Mouse (Mus musculus) urinary bladder, adult 2 months (tissue): ENCODE measurements at regions not wholly inside any gene's neighbourhood (a gene's known extent, or its start where the extent isn't known, plus 50 kb on each side); places are given as distances from the start of the nearest gene placed in this dataset.

Source experiments
- DNase-seq: peaks from one replicate; pipeline ENCODE4 v3.0.0; 2022; ENCODE audit warnings: low spot score

DNA sequence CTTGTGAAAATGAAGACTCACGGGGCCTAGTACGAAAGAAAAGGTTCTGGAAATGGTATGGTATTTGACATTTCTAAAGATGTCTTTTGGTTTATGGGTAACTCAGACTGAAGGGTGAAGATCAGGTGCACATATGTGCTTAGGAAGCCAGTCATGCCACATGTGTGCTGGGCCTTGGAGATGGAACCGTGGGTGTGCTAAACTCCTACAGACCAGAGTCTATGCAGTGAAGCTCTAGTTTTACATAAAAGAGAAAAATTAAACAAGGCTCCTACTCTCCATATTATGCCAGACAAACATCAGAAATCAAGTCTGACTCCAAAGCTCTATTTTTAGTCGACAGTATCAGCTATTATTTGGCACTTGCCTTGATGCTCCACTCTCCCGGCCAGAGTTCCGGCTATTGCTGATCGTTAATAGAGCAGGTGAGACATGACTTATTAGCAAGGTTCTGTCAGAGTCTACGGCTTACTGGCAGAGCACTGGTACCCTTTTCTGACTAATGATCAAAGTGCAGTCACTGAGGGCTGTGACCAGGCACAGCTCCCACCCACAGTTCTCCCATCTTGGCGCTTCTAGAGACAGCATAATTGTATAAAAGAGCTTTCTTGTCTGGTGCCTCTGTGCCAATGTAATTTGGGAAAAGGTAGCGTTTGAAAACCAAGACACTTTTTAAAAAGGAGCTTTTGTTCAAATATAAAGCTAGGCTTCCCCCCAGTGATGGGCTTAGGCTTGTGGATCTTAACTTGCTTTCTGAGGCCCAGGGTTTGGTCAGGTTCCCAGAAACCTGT lies 119.2 kb upstream of the Ccdc122 start:
- DNase-seq, result no peak

DNA sequence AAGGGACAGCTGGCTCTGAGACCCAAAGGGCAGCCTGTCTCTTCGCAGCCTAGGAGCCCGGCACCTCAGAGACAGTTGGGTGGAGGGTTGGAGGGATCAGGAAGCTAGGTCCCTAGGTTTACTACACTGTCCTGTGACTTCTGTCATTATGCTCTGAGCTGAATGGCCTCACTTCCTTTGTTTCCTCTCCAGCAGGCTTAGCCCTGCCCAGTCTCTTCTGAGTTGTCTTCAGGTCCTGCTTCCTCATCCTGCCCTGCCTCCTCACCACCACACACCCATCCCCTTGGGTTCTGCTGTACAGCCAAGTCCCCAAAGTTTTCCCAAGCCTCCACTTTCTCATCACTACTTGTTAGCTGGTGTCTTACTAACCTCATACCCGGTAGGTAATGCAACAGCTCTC lies 122.7 kb upstream of the Ccdc122 start:
- no peak for DNase-seq

DNA sequence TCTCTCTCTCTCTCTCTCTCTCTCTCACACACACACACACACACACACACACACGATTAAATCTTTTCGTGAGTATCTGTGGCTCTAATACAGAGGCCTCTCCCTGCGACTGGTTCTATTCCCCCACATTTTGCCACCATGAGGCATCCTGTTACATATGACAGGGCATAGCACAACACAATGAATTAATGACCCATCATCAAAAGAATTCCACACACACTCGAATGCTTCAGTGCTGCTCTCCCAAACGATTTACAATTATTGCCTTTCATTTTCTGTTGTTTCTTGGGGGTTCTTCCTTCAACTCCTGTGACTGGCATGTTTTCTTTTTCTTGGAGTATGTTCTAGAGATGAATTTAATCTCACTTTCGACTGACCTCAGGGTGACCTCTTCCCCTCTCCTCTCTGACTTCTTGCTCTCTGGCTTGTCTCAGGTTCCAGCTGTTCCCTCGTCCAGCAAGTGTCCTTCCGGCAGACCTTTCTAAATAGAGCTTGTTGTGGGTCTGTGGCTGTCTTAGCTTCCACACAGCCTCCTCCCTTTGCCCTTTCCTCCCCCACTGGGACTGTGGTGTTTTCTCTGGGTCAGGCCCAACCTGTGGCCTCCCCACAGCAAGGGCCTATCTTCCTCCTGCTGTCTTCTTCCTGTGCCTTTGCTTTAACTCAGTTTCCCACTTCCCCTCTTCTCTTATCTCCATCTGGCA lies 124.1 kb upstream of the Ccdc122 start:
- no peak for DNase-seq

DNA sequence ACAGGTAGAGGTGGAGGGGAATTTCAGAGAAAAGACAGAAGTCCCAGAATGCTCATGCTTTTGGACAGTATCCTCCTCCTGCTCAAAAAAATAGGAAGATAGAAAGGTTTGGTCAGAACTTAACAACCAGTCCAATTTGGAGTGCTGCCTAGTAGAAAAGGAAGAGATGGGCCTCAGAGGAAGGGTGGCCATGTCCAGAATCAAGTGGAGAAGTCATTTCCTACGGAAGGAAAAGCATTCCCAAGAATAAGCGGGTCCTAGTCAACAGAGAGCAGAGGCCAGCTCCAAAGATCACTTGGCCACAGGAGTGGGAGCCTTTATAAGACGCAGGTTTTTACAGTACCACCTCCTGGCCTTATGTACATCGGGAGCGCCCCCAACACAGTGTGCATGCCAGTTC lies 125.3 kb upstream of the Ccdc122 start:
- DNase-seq, result no peak

DNA sequence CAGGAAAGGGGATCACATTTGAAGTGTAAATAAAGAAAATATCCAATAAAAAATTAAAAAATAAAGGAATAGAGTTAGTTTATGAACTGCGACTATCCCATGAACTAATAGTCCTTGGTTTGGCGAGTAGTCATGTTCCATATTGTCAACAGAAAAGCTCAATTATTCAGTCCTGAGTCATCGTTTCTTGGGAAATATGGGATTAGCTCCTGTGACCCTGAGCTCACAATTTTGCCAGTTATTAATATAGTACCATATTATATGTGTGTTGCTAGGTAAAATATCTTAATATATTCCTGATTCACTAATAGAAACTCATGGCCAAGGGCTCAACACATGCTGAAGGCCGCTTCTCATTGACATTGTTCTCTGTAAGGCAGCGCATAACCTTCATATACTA lies 126.4 kb upstream of the Ccdc122 start:
- DNase-seq, result no peak

DNA sequence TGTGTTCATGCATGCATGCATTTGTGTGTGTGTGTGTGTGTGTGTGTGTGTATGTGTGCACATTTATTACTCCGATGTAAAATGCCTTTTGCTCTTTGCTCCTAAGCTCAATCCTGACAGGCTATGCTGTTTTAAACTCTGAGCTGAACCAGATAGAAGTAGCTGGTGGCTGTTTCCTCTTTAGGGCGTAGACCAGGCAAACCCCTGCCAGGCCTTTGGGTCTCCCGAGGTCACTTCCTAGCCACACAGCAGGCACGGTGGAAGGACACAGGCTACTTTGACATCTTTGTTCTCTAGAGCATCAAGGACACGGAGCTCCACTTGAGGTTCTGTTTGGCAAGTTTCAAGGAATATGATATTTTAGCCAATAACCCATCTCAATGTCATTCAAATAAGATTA lies 128.6 kb upstream of the Ccdc122 start:
- no peak for DNase-seq

- no peak for DNase-seq
Measured at GRCm38 (mm10) chr14:76902962-76903757, 133.4 kb upstream of the Ccdc122 start.

DNA sequence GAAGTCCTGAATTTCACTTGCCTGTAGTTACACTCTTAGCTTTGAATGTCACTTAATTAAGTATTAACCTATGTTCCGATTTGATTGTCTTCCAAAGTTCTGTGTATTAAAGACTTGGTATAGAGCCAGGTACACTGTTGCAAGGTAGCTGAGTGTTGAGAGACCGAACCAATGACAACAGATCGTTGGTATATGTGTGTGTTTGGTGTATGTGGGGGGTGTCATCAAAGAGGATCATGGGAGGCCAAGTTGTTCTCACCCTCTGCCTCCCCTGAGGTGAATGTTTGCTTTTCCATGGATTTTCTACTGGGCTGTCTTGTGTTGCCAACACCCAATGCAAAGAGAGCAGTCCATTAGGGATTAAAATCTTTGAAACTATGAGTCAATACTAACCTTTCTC lies 135.1 kb upstream of the Ccdc122 start:
- DNase-seq, result no peak

GRCm38 (mm10) chr14:76899331-76899730 lies 137.2 kb upstream of the Ccdc122 start:
- no peak for DNase-seq

GRCm38 (mm10) chr14:76887708-76888107 lies 148.9 kb upstream of the Ccdc122 start:
- no peak for DNase-seq

DNA sequence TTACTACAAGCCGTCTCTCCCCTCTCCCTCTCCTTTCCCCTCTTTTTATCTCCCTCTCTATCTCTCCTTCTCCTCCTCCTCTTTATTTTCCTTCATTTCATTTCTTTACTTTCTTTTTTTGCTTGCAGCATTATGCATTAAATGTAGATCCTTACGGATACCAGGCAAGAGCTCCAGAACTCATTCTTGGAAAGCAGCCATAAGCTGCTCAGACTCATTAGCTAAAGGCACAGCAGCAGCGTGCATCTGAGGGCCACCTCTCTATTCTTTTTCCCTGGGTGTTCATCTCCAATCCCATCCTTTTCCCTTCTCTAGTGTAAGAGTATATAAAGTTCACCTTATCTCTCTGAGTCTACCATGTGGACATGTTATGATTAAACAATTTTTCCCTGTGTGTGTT lies 149.4 kb upstream of the Ccdc122 start:
- no peak for DNase-seq

GRCm38 (mm10) chr14:76883231-76883651 lies 153.3 kb upstream of the Ccdc122 start:
- DNase-seq, result no peak

- DNase-seq, result no peak
Measured at GRCm38 (mm10) chr14:76882711-76883171, 153.8 kb upstream of the Ccdc122 start.

- no peak for DNase-seq
Measured at GRCm38 (mm10) chr14:76880851-76881250, 155.7 kb upstream of the Ccdc122 start.

DNA sequence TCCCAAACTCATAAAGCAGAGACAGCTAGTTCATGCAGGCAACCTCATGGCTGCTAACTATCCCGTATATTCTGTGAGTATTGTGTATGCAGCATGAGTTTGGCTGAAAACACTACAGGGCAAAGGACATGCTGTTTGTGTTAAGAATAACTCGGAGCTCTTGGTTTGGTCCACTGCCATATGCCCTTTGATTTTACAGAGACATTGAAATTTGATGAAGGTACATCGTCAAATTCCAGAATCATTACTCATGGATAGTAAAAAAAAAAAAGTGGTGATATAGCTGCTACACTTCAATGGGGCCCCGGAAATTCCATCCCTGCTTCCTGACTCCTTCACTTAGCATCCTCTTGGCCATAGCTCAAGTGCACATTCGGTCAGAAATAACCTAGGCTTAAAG lies 159.3 kb upstream of the Ccdc122 start:
- no peak for DNase-seq

DNA sequence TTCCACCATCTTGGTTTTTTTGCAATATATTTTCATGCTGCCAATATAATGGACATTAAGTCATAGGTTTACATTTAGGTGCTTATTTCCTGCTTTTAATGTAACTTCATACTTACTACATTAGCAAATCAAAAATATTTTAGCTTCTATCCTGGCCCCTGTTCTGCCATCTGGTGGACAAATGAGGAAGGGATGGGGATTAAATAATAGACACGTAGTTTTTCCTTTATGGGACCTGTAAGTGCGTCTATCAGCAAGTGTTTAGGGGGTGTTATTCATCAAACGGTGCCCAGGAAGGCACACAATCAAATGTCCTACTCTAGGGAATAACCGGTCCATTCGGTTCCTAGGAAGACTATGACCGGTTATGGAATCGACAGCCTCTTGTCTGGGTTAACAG lies 160.6 kb upstream of the Ccdc122 start:
- DNase-seq, result no peak

DNA sequence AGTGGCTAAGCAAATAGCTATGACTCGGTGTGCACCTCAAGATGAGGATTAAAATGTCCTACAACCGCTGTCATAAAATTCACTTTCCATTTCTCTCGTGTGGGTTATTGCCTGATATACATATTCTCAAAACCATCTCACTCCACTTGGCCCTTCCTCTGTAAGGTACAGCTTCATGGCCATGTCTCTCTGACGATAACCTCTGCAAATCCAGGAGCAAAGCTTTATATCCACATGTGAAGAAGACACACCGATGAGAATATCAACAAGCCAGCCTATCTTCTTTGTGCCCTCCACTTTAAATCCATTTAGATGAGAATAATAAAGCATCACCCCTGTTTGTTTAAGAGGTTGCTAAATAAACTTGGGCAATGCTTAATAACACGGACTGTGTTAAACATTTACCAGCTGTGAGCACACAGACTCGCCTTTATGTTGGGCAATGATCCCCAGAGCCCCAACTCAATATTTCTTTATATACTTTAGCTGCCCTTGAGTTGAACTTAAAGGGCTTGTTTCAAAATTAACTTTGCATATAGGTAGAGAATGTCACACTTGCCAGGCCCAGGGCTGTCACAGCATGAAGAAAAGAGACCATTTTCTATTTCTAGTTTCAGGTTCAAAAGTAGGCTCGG lies 161.2 kb upstream of the Ccdc122 start:
- no peak for DNase-seq

- no peak for DNase-seq
Measured at GRCm38 (mm10) chr14:76874542-76875265, 161.9 kb upstream of the Ccdc122 start.

DNA sequence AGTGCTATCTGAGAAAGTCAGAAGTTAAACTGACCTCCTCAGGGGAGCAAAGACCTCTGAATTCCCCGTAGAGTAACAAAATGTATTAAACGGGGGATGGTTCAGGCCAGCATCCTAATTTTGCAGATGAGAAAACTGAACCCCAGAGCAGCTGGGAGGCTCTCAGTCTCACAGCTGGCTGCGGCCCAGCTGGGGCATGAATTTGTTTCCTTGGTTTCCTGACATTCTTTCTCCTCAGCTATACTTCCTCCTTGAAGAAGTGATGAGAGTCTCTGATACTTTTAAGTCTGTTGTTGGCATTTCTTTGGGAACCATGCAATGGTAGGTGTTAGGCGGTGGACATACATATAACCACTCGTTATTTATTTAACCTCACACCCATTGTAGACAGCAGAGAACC lies 162.9 kb upstream of the Ccdc122 start:
- DNase-seq, result no peak

DNA sequence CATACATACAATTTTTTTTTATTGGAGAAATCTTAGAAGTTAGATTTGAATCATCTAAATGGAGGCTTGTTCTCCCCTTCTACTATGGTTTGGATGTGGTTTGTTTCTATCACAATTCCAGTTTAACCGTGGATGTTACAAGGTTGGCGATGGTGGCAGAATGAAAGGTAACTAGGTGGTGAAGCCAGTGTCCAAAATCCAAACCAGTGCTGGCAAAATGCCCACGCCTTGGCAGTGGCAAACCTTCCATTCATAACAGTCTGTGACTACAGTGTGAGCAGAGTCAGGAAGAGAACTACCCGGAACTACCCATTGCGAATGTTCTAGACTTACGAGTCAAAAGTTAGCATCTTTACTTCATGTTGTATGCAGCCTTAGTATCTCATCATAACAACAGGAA lies 163.6 kb upstream of the Ccdc122 start:
- no peak for DNase-seq

DNA sequence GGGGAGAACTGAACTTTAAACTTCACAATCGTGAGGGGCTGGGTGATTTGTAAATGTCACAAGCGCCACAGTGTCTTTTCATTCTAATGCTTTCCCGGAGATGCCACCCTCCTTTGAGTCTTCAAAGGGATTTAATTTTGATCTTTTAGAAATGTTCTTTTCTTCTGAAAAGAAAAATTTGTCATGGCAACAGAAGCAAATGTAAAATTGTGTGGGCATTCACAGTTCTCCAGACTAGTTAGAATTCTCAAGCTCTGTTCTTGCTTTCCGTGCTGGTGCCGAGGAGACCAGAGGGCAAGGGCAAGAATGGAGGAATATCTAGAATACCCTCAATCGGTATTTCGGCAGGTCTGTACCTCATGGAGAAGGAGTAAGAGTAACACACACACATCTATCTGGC lies 164.1 kb upstream of the Ccdc122 start:
- no peak for DNase-seq
